Mouse (Mus musculus) stomach, postnatal 0 days (tissue): Measurements from ENCODE around the gene Tapbp. TPM values are rescaled to one million over a fixed set of nuclear protein-coding genes. Genes with fewer than 3 reads are reported as not detected.

Experiments used
- ATAC-seq: fragments of 200-750 bp; cut with Nextera tagmentation; 2 replicates; pipeline ENCODE4 v1.8.0; 2017; ENCODE audit not compliant: low FRiP score, low TSS enrichment
- DNase-seq: peaks from one replicate; pipeline ENCODE4 v3.0.0-alpha.2; 2016; ENCODE audit warnings: low spot score
- H3K27ac ChIP-seq: fragments of 300-500 bp; sonication (generic); replicated peaks from 2 replicates; pipeline ENCODE4 v1.5.1; 2014; ENCODE audit warnings: mild to moderate bottlenecking, control low read depth
- H3K27me3 ChIP-seq: fragments of 300-500 bp; sonication (generic); 2 replicates; pipeline ENCODE4 v1.6.1; 2014; ENCODE audit warnings: low read length; ENCODE audit not compliant: control insufficient read depth, insufficient read depth
- H3K36me3 ChIP-seq: fragments of 300-500 bp; sonication (generic); 2 replicates; pipeline ENCODE4 v1.6.1; 2014; ENCODE audit warnings: low read length, mixed read lengths; ENCODE audit not compliant: control insufficient read depth, insufficient read depth
- H3K4me1 ChIP-seq: fragments of 300-500 bp; sonication (generic); replicated peaks from 2 replicates; pipeline ENCODE4 v1.6.1; 2014; ENCODE audit warnings: antibody characterized with exemption; ENCODE audit not compliant: control insufficient read depth, insufficient read depth
- H3K4me2 ChIP-seq: fragments of 300-500 bp; sonication (generic); replicated peaks from 2 replicates; pipeline ENCODE4 v1.6.1; 2014; ENCODE audit warnings: low read depth, mild to moderate bottlenecking, control low read depth, moderate library complexity
- H3K4me3 ChIP-seq: fragments of 300-500 bp; sonication (generic); 2 replicates; pipeline ENCODE4 v1.5.1; 2014; ENCODE audit warnings: low read depth, low read length, control low read depth
- H3K9ac ChIP-seq: fragments of 300-500 bp; sonication (generic); 2 replicates; pipeline ENCODE4 v1.6.1; 2014; ENCODE audit warnings: mild to moderate bottlenecking, low read length, control low read depth, mixed read lengths
- H3K9me3 ChIP-seq: fragments of 300-500 bp; sonication (generic); 2 replicates; pipeline ENCODE4 v1.6.1; 2016; ENCODE audit warnings: low read length; ENCODE audit not compliant: control insufficient read depth
- CTCF ChIP-seq: IDR thresholded peaks from 2 replicates; pipeline ENCODE4 v1.5.1; 2016; ENCODE audit warnings: antibody characterized with exemption, low read depth, mild to moderate bottlenecking, moderate library complexity
- EP300 ChIP-seq: optimal IDR thresholded peaks from 2 replicates; pipeline ENCODE3; 2016; ENCODE audit warnings: antibody characterized with exemption
- WGBS: fragments of 180-500 bp; shearing (Covaris S2); extraction: QIAGEN DNeasy Blood & Tissue Kit; methylation state at CpG from one replicate; pipeline ENCODE4 v1.1.7; 2014; 5-methylcytosine and 5-hydroxymethylcytosine counted together
- polyA plus RNA-seq: library from polyadenylated mRNA; unstranded; fragments of >200 nt; fragmentation: Nextera tagmentation; extraction: Ambion mirVana; gene quantifications from 2 replicates; pipeline ENCODE4 v1.2.1, GENCODE M21; 2015

Gene Tapbp
- polyA plus RNA-seq, 1 experiment from 2014 or later = 63.7 TPM

GRCm38 (mm10) chr17:33952879-33953278, 37.2 kb downstream of the Tapbp start:
- ATAC-seq (no peak), DNase-seq (no peak)
- Histone ChIP-seq H3K4me3 (no peak overlapping the region), H3K27me3 (no peaks in the 10 kb centered on the region), H3K9me3 (no peaks in the 10 kb centered on the region), H3K4me1 (peaks cover 6% of the 10 kb centered on the region), H3K27ac (peak overlapping the region; percentile 30; the same call in 1 of the 2 replicates), H3K4me2 (no peak overlapping the region), H3K36me3 (peaks cover 13% of the 10 kb centered on the region), H3K9ac (no peak overlapping the region)
- 77% methylated on average over 4 of the region's 4 CpGs for WGBS
- TF ChIP-seq CTCF (no peak), EP300 (no peak)

- no peak for ATAC-seq
- Histone ChIP-seq H3K4me1 (peaks cover 6% of the 10 kb centered on the region), H3K9me3 (no peaks in the 10 kb centered on the region)
Measured at GRCm38 (mm10) chr17:33953310-33953709, 37.6 kb downstream of the Tapbp start.

GRCm38 (mm10) chr17:33953961-33954565, 38.4 kb downstream of the Tapbp start:
- H3K4me2 ChIP-seq = peak overlapping the region; percentile 79
- H3K4me3 ChIP-seq = peak overlapping the region; percentile 56
- H3K27ac ChIP-seq = peak overlapping the region; percentile 86
- peak overlapping the region; percentile 95 for H3K9ac ChIP-seq
- no peaks in the 10 kb centered on the region for H3K27me3 ChIP-seq
- H3K36me3 ChIP-seq = peaks cover 11% of the 10 kb centered on the region
- no peak for TF ChIP-seq EP300
- no peak for TF ChIP-seq CTCF
- peak; percentile 37 for DNase-seq
- no peak for ATAC-seq
- H3K4me1 ChIP-seq = peaks cover 6% of the 10 kb centered on the region
- H3K9me3 ChIP-seq = no peaks in the 10 kb centered on the region
- 31% methylated on average over 5 of the region's 5 CpGs for WGBS

More at GRCm38 (mm10) chr17:33953310-33953709, 37.6 kb downstream of the Tapbp start:
- Histone ChIP-seq H3K27ac (peak overlapping the region; percentile 30; the same call in 1 of the 2 replicates), H3K9ac (peak overlapping the region; percentile 18; the same call in 1 of the 2 replicates), H3K4me2 (0 out of 2 replicates have a peak overlapping the region, but pooled peaks have one; percentile 1), H3K4me3 (no peak overlapping the region), H3K36me3 (peaks cover 11% of the 10 kb centered on the region), H3K27me3 (no peaks in the 10 kb centered on the region)
- no peak for DNase-seq
- TF ChIP-seq CTCF (no peak), EP300 (no peak)
- 71% methylated on average over 3 of the region's 3 CpGs for WGBS

GRCm38 (mm10) chr17:33954646-33955554, 39.2 kb downstream of the Tapbp start:
- peak overlapping the region; percentile 56 for H3K4me3 ChIP-seq
- no peak for DNase-seq
- peaks cover 6% of the 10 kb centered on the region for H3K4me1 ChIP-seq
- H3K4me2 ChIP-seq = peak overlapping the region; percentile 79
- WGBS = under 1% methylated on average over 32 of the region's 33 CpGs
- H3K36me3 ChIP-seq = peaks cover 16% of the 10 kb centered on the region
- H3K27ac ChIP-seq = peak overlapping the region; percentile 86
- TF ChIP-seq CTCF (no peak), EP300 (no peak)
- H3K9ac ChIP-seq = peak overlapping the region; percentile 95
- no peaks in the 10 kb centered on the region for H3K27me3 ChIP-seq
- peak; percentile 14 for ATAC-seq
- H3K9me3 ChIP-seq = no peaks in the 10 kb centered on the region

- H3K4me1 ChIP-seq = peaks cover 2% of the 10 kb centered on the region
Measured at GRCm38 (mm10) chr17:33955555-33956214, 40.0 kb downstream of the Tapbp start, which contains the start of the genes Vps52 and Rps18. Gene Vps52 (plus strand): TSS chr17:33955812. Gene Rps18 (minus strand): TSS chr17:33956001.

More at GRCm38 (mm10) chr17:33955555-33956214, 40.0 kb downstream of the Tapbp start, which contains the start of the genes Vps52 and Rps18:
- TF ChIP-seq EP300 (peak; percentile 29), CTCF (peak; percentile 55)
- Histone ChIP-seq H3K27ac (peak within 1 kb of the TSS; percentile 91), H3K4me2 (peak within 1 kb of the TSS; percentile 79), H3K9ac (peak within 1 kb of the TSS; percentile 95), H3K36me3 (peaks cover 17% of the 10 kb centered on the region), H3K9me3 (no peaks in the 10 kb centered on the region), H3K27me3 (no peaks in the 10 kb centered on the region), H3K4me3 (peak within 1 kb of the TSS; percentile 56)
- DNase-seq (peak; percentile 95), ATAC-seq (peak; percentile 89)
- under 1% methylated on average over 50 of the region's 50 CpGs for WGBS
